Mouse (Mus musculus) megakaryocyte, adult 5-6 weeks (primary cell): ENCODE measurements around the gene Dusp16. TPM values are rescaled to one million over a fixed set of nuclear protein-coding genes. Genes with fewer than 3 reads are reported as not detected.

ENCODE experiments used
- ATAC-seq: 2 replicates; pipeline ENCODE4 v1.8.0; 2016; ENCODE audit warnings: mild to moderate bottlenecking, inconsistent platforms; ENCODE audit not compliant: poor library complexity, severe bottlenecking
- total RNA-seq, 2 experiments: library from RNA; stranded (forward) in 1 of 2; stranded (reverse) in 1 of 2; fragments of 153-499, 151-499 nt in 1 of 2; fragments of 221-1000, 200-1000 nt in 1 of 2; gene quantifications; 2 replicates each; pipeline versions ENCODE4 v1.2.3 to v1.2.4; 2015 to 2017

Dusp16 gene
- total RNA-seq, 2 experiments from 2014 or later: 1.2 to 1.8 TPM

- no peak for ATAC-seq
These were observed 46.5 kb downstream of the Dusp16 start for GRCm38 (mm10) chr6:134745876-134746275.

- ATAC-seq: no peak
These were observed 48.9 kb downstream of the Dusp16 start for GRCm38 (mm10) chr6:134743568-134743967.

GRCm38 (mm10) chr6:134736853-134737252, 55.6 kb downstream of the Dusp16 start:
- no peak for ATAC-seq

- ATAC-seq: no peak
These were observed 58.6 kb downstream of the Dusp16 start for GRCm38 (mm10) chr6:134733800-134734221.

- no peak for ATAC-seq
These were observed 59.6 kb downstream of the Dusp16 start for GRCm38 (mm10) chr6:134732813-134733212.

GRCm38 (mm10) chr6:134730978-134731377, 61.4 kb downstream of the Dusp16 start:
- no peak for ATAC-seq

GRCm38 (mm10) chr6:134725406-134725805, 67.0 kb downstream of the Dusp16 start:
- ATAC-seq: no peak

- ATAC-seq: no peak
These were observed 68.4 kb downstream of the Dusp16 start for GRCm38 (mm10) chr6:134723833-134724553.

GRCm38 (mm10) chr6:134723326-134723725, 69.1 kb downstream of the Dusp16 start:
- ATAC-seq: no peak

GRCm38 (mm10) chr6:134722906-134723305, 69.5 kb downstream of the Dusp16 start:
- no peak for ATAC-seq

GRCm38 (mm10) chr6:134721729-134722269, 70.6 kb downstream of the Dusp16 start:
- ATAC-seq: no peak

- no peak for ATAC-seq
These were observed 72.3 kb downstream of the Dusp16 start for GRCm38 (mm10) chr6:134720150-134720549.

- no peak for ATAC-seq
These were observed 73.3 kb downstream of the Dusp16 start for GRCm38 (mm10) chr6:134719156-134719555.

- no peak for ATAC-seq
These were observed 73.8 kb downstream of the Dusp16 start for GRCm38 (mm10) chr6:134718668-134719065.

GRCm38 (mm10) chr6:134717886-134718667, 74.3 kb downstream of the Dusp16 start:
- ATAC-seq: no peak

- 0 out of 2 replicates have a peak, but pooled peaks have one; percentile 11 for ATAC-seq
These were observed 76.2 kb downstream of the Dusp16 start for GRCm38 (mm10) chr6:134716168-134716587.

- no peak for ATAC-seq
These were observed 78.5 kb downstream of the Dusp16 start for GRCm38 (mm10) chr6:134713897-134714296.

GRCm38 (mm10) chr6:134713321-134713720, 79.1 kb downstream of the Dusp16 start:
- ATAC-seq: no peak

- no peak for ATAC-seq
These were observed 82.4 kb downstream of the Dusp16 start for GRCm38 (mm10) chr6:134710020-134710419.

GRCm38 (mm10) chr6:134706467-134706866, 86.0 kb downstream of the Dusp16 start:
- no peak for ATAC-seq

GRCm38 (mm10) chr6:134703053-134703690, 89.3 kb downstream of the Dusp16 start:
- ATAC-seq: no peak
